Mouse (Mus musculus) liver, adult 10 weeks (tissue): Measurements from ENCODE around the gene Try4. TPM values are rescaled to one million over a fixed set of nuclear protein-coding genes. Genes with fewer than 3 reads are reported as not detected.

Experiments used
- polyA plus RNA-seq: library from polyadenylated mRNA; stranded (reverse); fragments of 350-450 nt; fragmentation: Illumina TruSeq; extraction: RNeasy Lipid Tissue Mini Kit (QIAGEN cat#74804); gene quantifications from one replicate; pipeline ENCODE4 v1.2.3, GENCODE M21; 2014; ENCODE audit warnings: low read depth, low replicate concordance

Try4 gene
- not detected for polyA plus RNA-seq

GRCm38 (mm10) chr6:41301969-41302368, at the start of gene Try4:
TSS of gene Try4 (plus strand) at chr6:41302269.

GRCm38 (mm10) chr6:41316741-41317140, 14.7 kb downstream of the Try4 start, which contains the start of gene Try5:
TSS of gene Try5 (minus strand) at chr6:41316841.

GRCm38 (mm10) chr6:41353932-41354331, 51.9 kb downstream of the Try4 start, which contains the start of gene Try10:
TSS of gene Try10 (plus strand) at chr6:41354105.

Other genes with a start within 250 kb of the Try4 start
- not detected for gene Try5, start 14.6 kb downstream of the Try4 start, polyA plus RNA-seq
- gene Try10, start 51.8 kb downstream of the Try4 start, polyA plus RNA-seq, result not detected
- not detected for gene Prss3, start 75.4 kb downstream of the Try4 start, polyA plus RNA-seq
- not detected for gene Gm5771, start 90.1 kb downstream of the Try4 start, polyA plus RNA-seq
- gene Gm10334, start 143.9 kb downstream of the Try4 start, polyA plus RNA-seq, result not detected
- not detected for gene Prss1, start 156.7 kb downstream of the Try4 start, polyA plus RNA-seq
- gene Prss2, start 219.5 kb downstream of the Try4 start, polyA plus RNA-seq, result not detected